Mouse (Mus musculus): ENCODE results near the gene Pla1a.

DNA sequence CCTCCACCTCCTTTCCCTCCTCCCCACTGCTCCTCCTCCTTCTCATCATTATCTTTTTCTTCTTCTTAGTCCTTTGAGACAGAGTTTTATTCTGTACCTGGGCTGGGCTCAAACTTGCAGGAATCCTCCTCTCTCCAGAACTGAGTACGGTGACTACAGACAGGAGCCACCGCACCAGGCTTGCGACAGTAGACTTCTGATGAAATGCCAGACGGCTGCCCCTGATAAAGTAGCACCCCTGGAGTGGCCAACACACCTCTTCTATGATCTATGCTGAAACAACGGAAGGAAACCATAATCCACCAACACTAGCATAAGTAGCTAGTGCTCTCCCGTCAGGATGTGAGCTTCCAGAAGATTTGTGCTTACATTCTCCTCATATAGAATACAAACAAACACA is 45.6 kb downstream of the Pla1a start:
- TF ChIP-seq CTCF (IDR thresholded peaks at IDR 0.05; ENCODE audit: low read depth) (no peak), EP300 (optimal IDR thresholded peaks at IDR 0.05) (no peak)
